9 mouse cellular contexts compared by ENCODE assay signal in the genomic region with DNA sequence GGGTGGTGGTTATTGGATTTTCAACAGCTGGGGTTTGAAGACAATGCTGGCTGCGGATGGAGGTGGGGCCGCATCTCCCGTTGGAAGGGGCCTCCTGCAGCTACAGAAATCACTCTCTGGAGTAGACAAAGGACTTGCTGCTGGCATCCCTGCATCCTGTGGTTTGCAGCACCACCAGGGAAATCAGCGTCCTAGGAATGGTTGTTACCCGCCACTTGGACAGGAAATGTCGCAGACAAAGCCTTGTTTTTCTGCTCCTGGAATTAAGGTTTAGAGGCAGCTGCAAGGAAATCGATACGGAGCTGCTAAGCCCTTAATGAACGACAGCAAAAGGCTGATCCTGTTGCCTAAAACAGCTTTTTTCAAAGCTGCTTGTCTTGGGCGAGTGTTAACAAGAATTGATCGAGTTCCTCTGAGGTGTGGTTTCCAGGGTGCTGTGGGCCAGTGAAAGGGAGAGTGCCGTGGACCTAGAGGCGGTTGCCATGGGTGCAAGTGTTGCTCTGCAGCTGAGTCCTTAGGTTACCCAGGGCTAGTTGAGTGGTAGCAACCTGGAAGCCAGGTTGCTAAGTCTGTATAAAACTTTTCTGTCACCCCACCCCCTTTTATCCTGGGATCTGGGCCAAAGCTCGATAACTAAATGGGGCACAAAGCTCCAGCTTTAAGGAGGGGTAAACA.
A peak's percentile ranks its signal among the peaks of the same experiment; 100 is the strongest.
DNase-seq lines count a peak whose midpoint lies in the region; ATAC-seq lines count a peak whose summit lies in the region.
"Had no signal": no experiment of that assay in that cellular context is flagged by ENCODE, and none has a peak within 500 bp of the region (broad histone marks: within the 10 kb centered on the region; RNA-seq: fewer than 3 reads in every experiment).

No protein-coding gene starts in this region.

- H3K4me1 ChIP-seq in forebrain, embryonic 11.5 days (replicated peaks; ENCODE audit: control insufficient read depth, insufficient read depth, low read length), result peaks cover 13% of the 10 kb centered on the region
- peaks cover 12% of the 10 kb centered on the region for H3K4me1 ChIP-seq in limb, embryonic 11.5 days (ENCODE audit: control insufficient read depth, insufficient read depth, low read length)
- H3K4me1 ChIP-seq in neural tube, embryonic 13.5 days (replicated peaks), result peaks cover 37% of the 10 kb centered on the region

- H3K9ac ChIP-seq in forebrain, embryonic 11.5 days (ENCODE audit: low read length), result peak overlapping the region; percentile 12; the same call in 1 of the 2 replicates
- no peak overlapping the region for H3K9ac ChIP-seq in limb, embryonic 11.5 days (ENCODE audit: low read length)
- H3K9ac ChIP-seq in neural tube, embryonic 13.5 days, result no peak overlapping the region

- DNase-seq in heart, adult 11 months, result peak; percentile 81
- no peak for DNase-seq in heart, postnatal 4 days
- DNase-seq in forebrain, embryonic 11.5 days (ENCODE audit: low spot score), result peak; percentile 79
- peak; percentile 49 for DNase-seq in limb, embryonic 11.5 days (ENCODE audit: low spot score)
- no peak for DNase-seq in cerebellum, adult 9-10 months
- no peak for DNase-seq in left cerebral cortex, adult 18-20 months (ENCODE audit: low spot score in 2 of 2)
- no peak for DNase-seq in left cerebral cortex, postnatal 36 days (ENCODE audit: low spot score in 2 of 2)
- DNase-seq: lung, postnatal 14 days had no signal

- H3K27ac ChIP-seq in forebrain, embryonic 11.5 days (ENCODE audit: low read depth, low read length), result peak overlapping the region; percentile 48
- 0 out of 2 replicates have a peak overlapping the region, but pooled peaks have one; percentile 42 for H3K27ac ChIP-seq in limb, embryonic 11.5 days (replicated peaks; ENCODE audit: low read depth, low read length)
- H3K27ac ChIP-seq in neural tube, embryonic 13.5 days (replicated peaks), result peak overlapping the region; percentile 67

- peak; percentile 60 for ATAC-seq in forebrain, embryonic 11.5 days (replicated peaks; ENCODE audit: low FRiP score)
- ATAC-seq in limb, embryonic 11.5 days (ENCODE audit: insufficient number of reproducible peaks, low FRiP score, low TSS enrichment, low read depth), result peak; percentile 45; the same call in 1 of the 2 replicates
- ATAC-seq in neural tube, embryonic 13.5 days (ENCODE audit: low read depth), result peak; percentile 79

- 5% methylated on average over 14 of the region's 14 CpGs for WGBS in forebrain, embryonic 11.5 days
- 16% methylated on average over 14 of the region's 14 CpGs for WGBS in limb, embryonic 11.5 days
- 7% methylated on average over 14 of the region's 14 CpGs for WGBS in neural tube, embryonic 13.5 days

- no peak overlapping the region for H3K4me3 ChIP-seq in forebrain, embryonic 11.5 days (ENCODE audit: low read depth, low read length)
- H3K4me3 ChIP-seq in limb, embryonic 11.5 days (ENCODE audit: low read depth, low read length), result no peak overlapping the region
- no peak overlapping the region for H3K4me3 ChIP-seq in neural tube, embryonic 13.5 days

- H3K9me3 ChIP-seq in forebrain, embryonic 11.5 days (ENCODE audit: control insufficient read depth, low read length), result no peaks in the 10 kb centered on the region
- H3K9me3 ChIP-seq in limb, embryonic 11.5 days (ENCODE audit: control insufficient read depth, low read length), result no peaks in the 10 kb centered on the region
- no peaks in the 10 kb centered on the region for H3K9me3 ChIP-seq in neural tube, embryonic 13.5 days

- H3K27me3 ChIP-seq in forebrain, embryonic 11.5 days (ENCODE audit: control insufficient read depth, insufficient read depth, low read length), result peaks cover 5% of the 10 kb centered on the region
- H3K27me3 ChIP-seq in limb, embryonic 11.5 days (ENCODE audit: control insufficient read depth, insufficient read depth, low read length), result no peaks in the 10 kb centered on the region
- peaks cover 19% of the 10 kb centered on the region for H3K27me3 ChIP-seq in neural tube, embryonic 13.5 days

- intact Hi-C loops in left cerebral cortex, postnatal 36 days (cut with DNase I), result no loop called here

- H3K36me3 ChIP-seq in forebrain, embryonic 11.5 days (ENCODE audit: control insufficient read depth, insufficient read depth, low read length), result no peaks in the 10 kb centered on the region
- no peaks in the 10 kb centered on the region for H3K36me3 ChIP-seq in limb, embryonic 11.5 days (ENCODE audit: control insufficient read depth, insufficient read depth, low read length)
- no peaks in the 10 kb centered on the region for H3K36me3 ChIP-seq in neural tube, embryonic 13.5 days

- H3K4me2 ChIP-seq in forebrain, embryonic 11.5 days (ENCODE audit: low read depth, low read length, severe bottlenecking), result peak overlapping the region; percentile 27; the same call in 1 of the 2 replicates
- no peak overlapping the region for H3K4me2 ChIP-seq in limb, embryonic 11.5 days (ENCODE audit: low read depth, severe bottlenecking)
- peak overlapping the region; percentile 35 for H3K4me2 ChIP-seq in neural tube, embryonic 13.5 days

Comparison
In these comparisons a context has a peak if more than half of its experiments do, and no peak if none do; other contexts are left out.
1. DNase-seq: peak in heart, adult 11 months (single experiment), forebrain, embryonic 11.5 days (single experiment) and limb, embryonic 11.5 days (single experiment); none in heart, postnatal 4 days (single experiment), cerebellum, adult 9-10 months (single experiment), left cerebral cortex, adult 18-20 months (0 of 2) and left cerebral cortex, postnatal 36 days (0 of 2).
2. Peak in every context shown above with its lines, with median percentiles within 50 percentile points of each other: ATAC-seq and H3K27ac ChIP-seq.